Mouse (Mus musculus) CD8-positive naive resting alpha-beta T cell, adult 2 months (primary cell): Measurements from ENCODE around the gene Spint1.

Experiments used
- DNase-seq, 2 experiments: peaks; one replicate each; pipeline ENCODE4 v3.0.0; 2022; ENCODE audit warnings: low read depth in 2 of 2, low spot score in 2 of 2

Gene Spint1

GRCm38 (mm10) chr2:119293311-119293710 is 56.1 kb downstream of the Spint1 start:
- no peak for DNase-seq

- no peak for DNase-seq
Measured at GRCm38 (mm10) chr2:119293776-119294390, 56.7 kb downstream of the Spint1 start.

- DNase-seq = no peak
Measured at GRCm38 (mm10) chr2:119294411-119294810, 57.2 kb downstream of the Spint1 start.

- DNase-seq = no peak
Measured at GRCm38 (mm10) chr2:119296756-119297155, 59.6 kb downstream of the Spint1 start.

GRCm38 (mm10) chr2:119297506-119297905 is 60.3 kb downstream of the Spint1 start:
- no peak for DNase-seq

GRCm38 (mm10) chr2:119298330-119298729 is 61.2 kb downstream of the Spint1 start:
- peak in 1 of 2 experiments; percentile 47 for DNase-seq

- DNase-seq = no peak
Measured at GRCm38 (mm10) chr2:119298839-119299238, 61.7 kb downstream of the Spint1 start.
